Mouse (Mus musculus): ENCODE measurements around the gene Dclk2.

DNA sequence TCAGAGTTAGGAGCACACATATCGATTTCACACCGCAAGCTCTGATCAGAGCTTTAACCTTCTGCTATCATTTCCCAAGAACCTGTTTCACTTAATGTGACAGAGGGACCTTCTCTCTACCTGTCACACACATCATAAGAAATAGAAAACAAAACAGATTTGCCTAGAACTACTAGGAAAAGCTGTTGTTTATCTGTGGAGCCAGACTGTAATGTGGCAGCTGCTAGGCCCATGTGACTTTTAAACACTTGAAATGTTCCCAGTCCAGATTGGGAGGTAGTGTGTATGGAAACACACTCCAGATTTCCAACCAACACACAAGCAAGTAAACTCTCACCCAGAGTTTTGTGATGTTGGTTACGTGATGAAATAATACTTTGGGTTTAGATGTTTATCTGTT is 136.6 kb downstream of the Dclk2 start:
- TF ChIP-seq USF1 (IDR thresholded peaks at IDR 0.05; ENCODE audit: low read depth) (no peak), MAX (IDR thresholded peaks at IDR 0.05) (no peak)

Measured in C2C12 (cell line).